Mouse (Mus musculus): ENCODE measurements around the gene Eml3. TPM values are rescaled to one million over a fixed set of nuclear protein-coding genes. Genes with fewer than 3 reads are reported as not detected.
"Not testable (repeated sequence)": the region's sequence is repeated elsewhere in the genome, so short reads cannot be mapped to it uniquely, and the experiment has no call there.

The Eml3 gene
- polyA plus RNA-seq, 1 experiment, result 40.2 TPM

DNA sequence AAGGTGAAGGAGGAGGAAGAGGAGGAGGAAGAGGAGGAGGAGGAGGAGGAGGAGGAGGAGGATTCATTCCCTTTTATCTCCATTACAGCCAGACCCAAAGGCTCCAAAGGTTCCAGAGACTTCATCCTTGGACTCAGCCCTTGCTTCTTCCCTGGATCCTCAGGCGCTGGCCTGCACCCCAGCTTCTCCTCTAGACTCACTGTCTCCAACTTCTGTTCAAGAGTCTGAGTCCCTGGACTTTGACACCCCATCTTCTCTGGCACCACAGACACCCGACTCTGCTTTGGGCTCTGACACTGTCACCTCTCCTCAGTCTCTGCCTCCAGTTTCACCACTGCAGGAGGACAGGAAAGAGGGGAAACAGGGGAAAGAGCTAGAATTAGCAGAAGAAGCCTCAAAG lies 32.9 kb downstream of the Eml3 start:
- H3K27ac ChIP-seq (ENCODE audit: insufficient read depth, low read length), result no peak overlapping the region
- WGBS, result 87% methylated on average over 2 of the region's 2 CpGs
- DNase-seq, result no peak
- no peak for TF ChIP-seq POLR2A (IDR thresholded peaks at IDR 0.05; ENCODE audit: borderline replicate concordance, insufficient read depth, low read length)
- TF ChIP-seq CTCF (IDR thresholded peaks at IDR 0.05; ENCODE audit: borderline replicate concordance, insufficient read depth, low read depth, low read length), result no peak
- H3K4me3 ChIP-seq (replicated peaks; ENCODE audit: insufficient read depth, low read depth, low read length), result no peak overlapping the region
- no peaks in the 10 kb centered on the region for H3K27me3 ChIP-seq (ENCODE audit: control insufficient read depth, insufficient read depth, low read length)
- no peaks in the 10 kb centered on the region for H3K4me1 ChIP-seq (ENCODE audit: control insufficient read depth, insufficient read depth, low read length)

DNA sequence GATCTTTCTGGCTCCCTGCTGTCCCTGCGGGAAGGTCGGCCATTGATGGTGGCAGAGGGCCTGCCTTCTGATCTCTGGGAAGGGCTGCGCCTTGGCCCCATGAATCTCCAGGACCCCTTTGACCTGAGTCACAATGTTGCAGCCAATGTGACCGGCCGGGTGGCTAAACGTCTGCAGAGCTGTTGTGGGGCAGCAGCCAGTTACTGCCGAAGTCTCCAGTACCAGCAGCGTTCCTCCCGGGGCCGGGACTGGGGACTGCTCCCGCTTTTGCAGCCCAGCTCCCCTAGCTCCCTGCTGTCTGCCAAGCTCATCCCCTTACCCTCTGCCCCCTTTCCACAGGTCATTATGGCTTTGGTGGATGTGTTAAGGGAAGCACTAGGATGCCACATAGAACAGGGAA lies 35.7 kb downstream of the Eml3 start:
- H3K4me1 ChIP-seq (ENCODE audit: control insufficient read depth, insufficient read depth, low read length), result 0 out of 2 replicates have a peak, but pooled peaks cover 2% of the 10 kb centered on the region
- H3K27ac ChIP-seq (ENCODE audit: insufficient read depth, low read length), result no peak overlapping the region
- H3K27me3 ChIP-seq (ENCODE audit: control insufficient read depth, insufficient read depth, low read length), result no peaks in the 10 kb centered on the region
- DNase-seq, result no peak
- TF ChIP-seq POLR2A (IDR thresholded peaks at IDR 0.05; ENCODE audit: borderline replicate concordance, insufficient read depth, low read length) (no peak), CTCF (IDR thresholded peaks at IDR 0.05; ENCODE audit: borderline replicate concordance, insufficient read depth, low read depth, low read length) (no peak)
- H3K4me3 ChIP-seq (replicated peaks; ENCODE audit: insufficient read depth, low read depth, low read length), result no peak overlapping the region
- 80% methylated on average over 11 of the region's 11 CpGs for WGBS

DNA sequence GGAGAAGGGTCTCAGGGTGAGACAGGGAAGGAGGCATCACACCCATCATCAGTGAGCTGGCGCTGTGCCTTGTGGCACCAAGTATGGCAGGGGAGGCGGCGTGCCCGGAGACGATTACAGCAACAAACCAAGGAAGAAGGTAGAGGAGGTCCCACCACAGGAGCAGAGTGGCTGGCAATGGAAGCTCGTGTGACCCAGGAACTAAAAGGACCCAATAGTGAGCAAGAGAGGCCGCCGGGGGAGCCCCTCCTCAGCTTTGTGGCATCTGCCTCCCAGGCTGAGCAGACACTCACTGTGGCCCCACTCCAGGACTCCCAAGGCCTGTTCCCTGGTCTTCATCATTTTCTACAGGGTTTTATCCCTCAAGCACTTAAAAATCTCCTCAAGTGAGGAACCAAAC lies 36.4 kb downstream of the Eml3 start:
- TF ChIP-seq POLR2A (IDR thresholded peaks at IDR 0.05; ENCODE audit: borderline replicate concordance, insufficient read depth, low read length) (no peak), CTCF (IDR thresholded peaks at IDR 0.05; ENCODE audit: borderline replicate concordance, insufficient read depth, low read depth, low read length) (no peak)

GRCm38 (mm10) chr19:8966198-8966589 lies 36.8 kb downstream of the Eml3 start:
- Histone ChIP-seq H3K27me3 (ENCODE audit: control insufficient read depth, insufficient read depth, low read length) (no peaks in the 10 kb centered on the region), H3K27ac (ENCODE audit: insufficient read depth, low read length) (0 out of 2 replicates have a peak overlapping the region, but pooled peaks have one; percentile 22), H3K4me1 (ENCODE audit: control insufficient read depth, insufficient read depth, low read length) (0 out of 2 replicates have a peak, but pooled peaks cover 2% of the 10 kb centered on the region), H3K4me3 (replicated peaks; ENCODE audit: insufficient read depth, low read depth, low read length) (peak overlapping the region; percentile 65)
- peak in 1 of 2 experiments; percentile 29 for DNase-seq
- TF ChIP-seq CTCF (IDR thresholded peaks at IDR 0.05; ENCODE audit: borderline replicate concordance, insufficient read depth, low read depth, low read length), result no peak
- WGBS, result 24% methylated on average over 5 of the region's 5 CpGs

More for the DNA sequence above, 36.4 kb downstream of the Eml3 start:
- Histone ChIP-seq H3K4me1 (ENCODE audit: control insufficient read depth, insufficient read depth, low read length) (0 out of 2 replicates have a peak, but pooled peaks cover 2% of the 10 kb centered on the region), H3K4me3 (replicated peaks; ENCODE audit: insufficient read depth, low read depth, low read length) (no peak overlapping the region), H3K27me3 (ENCODE audit: control insufficient read depth, insufficient read depth, low read length) (no peaks in the 10 kb centered on the region), H3K27ac (ENCODE audit: insufficient read depth, low read length) (no peak overlapping the region)
- 62% methylated on average over 8 of the region's 8 CpGs for WGBS
- peak in 1 of 2 experiments; percentile 34 for DNase-seq

GRCm38 (mm10) chr19:8966590-8967372 lies 37.4 kb downstream of the Eml3 start, which contains the start of gene Eef1g:
Gene Eef1g, plus strand, starts transcription at chr19:8967041.
- H3K27me3 ChIP-seq (ENCODE audit: control insufficient read depth, insufficient read depth, low read length), result no peaks in the 10 kb centered on the region
- peak within 1 kb of the TSS; percentile 83 for H3K4me3 ChIP-seq (replicated peaks; ENCODE audit: insufficient read depth, low read depth, low read length)
- H3K4me1 ChIP-seq (ENCODE audit: control insufficient read depth, insufficient read depth, low read length), result 0 out of 2 replicates have a peak, but pooled peaks cover 2% of the 10 kb centered on the region
- peak; percentile 98 to 100 for DNase-seq
- under 1% methylated on average over 52 of the region's 52 CpGs for WGBS
- no peak for TF ChIP-seq CTCF (IDR thresholded peaks at IDR 0.05; ENCODE audit: borderline replicate concordance, insufficient read depth, low read depth, low read length)
- peak; percentile 30; the same call in 1 of the 2 replicates for TF ChIP-seq POLR2A (IDR thresholded peaks at IDR 0.05; ENCODE audit: borderline replicate concordance, insufficient read depth, low read length)
- H3K27ac ChIP-seq (ENCODE audit: insufficient read depth, low read length), result peak within 1 kb of the TSS; percentile 40; the same call in 1 of the 2 replicates

DNA sequence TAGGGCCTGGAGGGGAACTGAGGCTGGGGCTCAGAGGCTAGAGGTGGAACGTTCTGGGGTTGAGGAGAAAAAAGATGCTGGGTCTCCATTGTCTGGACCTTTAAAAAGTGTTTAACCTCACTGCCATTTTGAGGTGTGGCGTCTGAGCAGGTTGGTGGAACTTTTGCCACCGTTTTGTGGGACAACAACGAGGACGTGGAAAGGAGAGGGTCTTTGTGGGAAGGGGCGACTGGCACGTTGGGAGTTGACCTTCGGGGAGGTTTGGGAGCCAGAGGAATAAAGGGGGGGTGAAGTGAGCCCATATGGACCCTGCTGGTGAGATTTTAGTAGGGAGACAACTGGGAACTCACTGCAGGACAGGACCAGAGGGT lies 38.0 kb downstream of the Eml3 start:
- H3K4me3 ChIP-seq (replicated peaks; ENCODE audit: insufficient read depth, low read depth, low read length), result peak overlapping the region; percentile 83
- H3K27me3 ChIP-seq (ENCODE audit: control insufficient read depth, insufficient read depth, low read length), result no peaks in the 10 kb centered on the region
- TF ChIP-seq POLR2A (IDR thresholded peaks at IDR 0.05; ENCODE audit: borderline replicate concordance, insufficient read depth, low read length) (no peak; the same call in 1 of the 2 replicates), CTCF (IDR thresholded peaks at IDR 0.05; ENCODE audit: borderline replicate concordance, insufficient read depth, low read depth, low read length) (no peak)
- peak overlapping the region; percentile 40; the same call in 1 of the 2 replicates for H3K27ac ChIP-seq (ENCODE audit: insufficient read depth, low read length)
- WGBS, result 0% methylated on average over 8 of the region's 8 CpGs
- 0 out of 2 replicates have a peak, but pooled peaks cover 2% of the 10 kb centered on the region for H3K4me1 ChIP-seq (ENCODE audit: control insufficient read depth, insufficient read depth, low read length)
- DNase-seq, result no peak

DNA sequence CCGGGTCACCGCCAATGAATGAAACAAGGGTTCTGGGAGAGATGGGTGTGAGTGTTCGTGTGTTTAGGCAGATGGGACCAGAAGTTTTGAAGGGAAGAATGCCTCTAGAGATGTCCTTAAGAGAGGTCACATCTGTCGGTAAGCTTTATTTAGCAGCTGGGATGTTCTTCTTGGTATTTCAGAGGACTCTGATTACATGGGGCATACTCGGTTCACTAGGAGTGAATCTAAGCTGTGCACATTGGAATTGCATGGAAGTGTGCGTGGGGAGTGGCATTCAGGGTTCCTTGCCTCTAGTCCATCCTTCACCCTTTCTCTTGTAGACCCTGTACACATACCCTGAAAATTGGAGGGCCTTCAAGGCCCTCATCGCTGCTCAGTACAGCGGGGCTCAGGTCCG lies 38.5 kb downstream of the Eml3 start:
- H3K4me3 ChIP-seq (replicated peaks; ENCODE audit: insufficient read depth, low read depth, low read length), result peak overlapping the region; percentile 83
- DNase-seq, result no peak
- 0 out of 2 replicates have a peak, but pooled peaks cover 2% of the 10 kb centered on the region for H3K4me1 ChIP-seq (ENCODE audit: control insufficient read depth, insufficient read depth, low read length)
- TF ChIP-seq POLR2A (IDR thresholded peaks at IDR 0.05; ENCODE audit: borderline replicate concordance, insufficient read depth, low read length) (no peak), CTCF (IDR thresholded peaks at IDR 0.05; ENCODE audit: borderline replicate concordance, insufficient read depth, low read depth, low read length) (no peak)
- H3K27me3 ChIP-seq (ENCODE audit: control insufficient read depth, insufficient read depth, low read length), result no peaks in the 10 kb centered on the region
- 3% methylated on average over 9 of the region's 9 CpGs for WGBS
- H3K27ac ChIP-seq (ENCODE audit: insufficient read depth, low read length), result no peak overlapping the region

GRCm38 (mm10) chr19:8972491-8972890 lies 43.1 kb downstream of the Eml3 start:
- DNase-seq; H3K27me3 ChIP-seq (ENCODE audit: control insufficient read depth, insufficient read depth, low read length); H3K27ac ChIP-seq (ENCODE audit: insufficient read depth, low read length); H3K4me3 ChIP-seq (replicated peaks; ENCODE audit: insufficient read depth, low read depth, low read length); H3K4me1 ChIP-seq (ENCODE audit: control insufficient read depth, insufficient read depth, low read length): not testable (repeated sequence)
- WGBS, result 89% methylated on average over 8 of the region's 8 CpGs

Data from cerebellum, adult 2 months (tissue).